Mouse (Mus musculus) heart, adult 2 months (tissue): ENCODE measurements at regions not wholly inside any gene's neighbourhood (a gene's known extent, or its start where the extent isn't known, plus 50 kb on each side); places are given as distances from the start of the nearest gene placed in this dataset.

Source experiments
- CTCF ChIP-seq: fragments of 200-600 bp; IDR thresholded peaks from 2 replicates; pipeline ENCODE4 v1.8.1; 2022; ENCODE audit warnings: antibody characterized with exemption, mild to moderate bottlenecking, moderate library complexity
- POLR2A ChIP-seq: fragments of 200-500 bp; IDR thresholded peaks from 2 replicates; pipeline ENCODE4 v1.6.1; 2011; ENCODE audit warnings: mild to moderate bottlenecking, low read depth, low read length, control low read depth; ENCODE audit not compliant: insufficient read depth

DNA sequence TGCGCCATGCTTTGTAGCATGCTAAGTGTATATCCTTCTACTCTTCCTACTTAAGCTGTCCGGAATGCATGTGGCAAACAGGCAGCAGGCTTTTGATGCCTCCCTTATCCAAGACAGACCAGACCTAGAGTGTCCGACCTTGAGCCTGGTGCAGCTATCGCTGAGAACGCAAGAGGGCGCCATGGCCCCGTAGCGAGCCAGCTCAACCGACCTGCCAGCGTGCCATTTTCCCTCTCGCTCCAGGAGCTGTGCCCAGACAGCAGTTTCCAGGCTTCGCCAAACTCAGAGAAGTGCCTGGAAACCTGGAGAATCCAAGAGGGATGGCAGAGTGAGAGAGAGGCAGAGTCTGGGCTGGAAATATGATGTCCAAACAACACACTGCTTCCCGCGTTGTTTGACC is 155.8 kb upstream of the Gm12830 start:
- TF ChIP-seq CTCF (no peak; the same call in 1 of the 2 replicates), POLR2A (no peak)
